Comparison of ENCODE assay signal across 7 mouse cellular contexts in the genomic region with DNA sequence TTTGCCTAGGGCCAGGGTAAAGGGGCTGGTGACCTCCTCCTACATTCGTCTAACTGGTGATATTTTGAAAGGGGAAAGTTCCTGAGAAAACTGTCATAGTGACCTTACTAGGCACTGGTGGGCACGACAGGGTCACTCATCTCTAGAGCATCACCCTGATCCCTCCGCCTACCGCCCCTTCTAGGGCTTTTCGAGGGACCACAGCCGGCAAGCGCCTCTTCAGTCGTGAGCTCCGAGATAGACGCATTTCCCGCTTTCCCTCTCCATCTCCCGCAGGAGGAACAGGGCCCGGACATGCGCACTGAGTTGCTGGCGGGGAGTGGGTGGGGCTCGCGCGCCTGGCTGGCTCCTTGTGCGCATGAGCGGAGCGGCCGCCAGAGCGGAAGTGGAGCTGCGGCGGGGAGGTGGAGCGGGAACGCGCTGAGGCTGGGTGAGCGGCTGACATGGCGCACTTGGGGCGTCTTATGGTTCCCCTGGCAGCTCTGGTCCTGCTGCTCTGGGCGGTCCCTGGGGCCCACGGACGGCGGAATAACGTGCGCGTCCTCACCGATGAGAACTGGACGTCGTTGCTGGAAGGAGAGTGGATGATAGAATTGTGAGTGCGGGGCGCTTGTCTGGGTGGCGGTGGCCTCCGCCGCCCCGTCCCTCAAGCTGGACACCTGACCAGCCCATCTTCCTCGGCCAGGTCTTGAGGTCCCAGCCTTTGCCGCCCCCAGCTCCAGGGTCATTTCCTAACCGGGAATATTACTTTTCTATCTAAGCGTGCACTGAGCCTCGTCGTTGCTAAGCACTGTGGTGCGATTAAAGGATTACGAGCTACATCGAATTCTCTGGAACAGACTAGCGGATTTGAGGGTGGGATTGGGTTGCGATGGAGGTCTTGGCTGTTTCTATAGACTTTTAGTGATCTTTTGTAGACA. TPM values are rescaled to one million over a fixed set of nuclear protein-coding genes. Genes with fewer than 3 reads are reported as not detected.
DNase-seq lines count a peak whose midpoint lies in the region; ATAC-seq lines count a peak whose summit lies in the region.

A gene (plus strand): TSS at position 370 of the 920 bp plus-strand sequence.

- H3K36me3 ChIP-seq in intestine, embryonic 15.5 days = 0 out of 2 replicates have a peak, but pooled peaks cover 2% of the 10 kb centered on the region
- H3K36me3 ChIP-seq in midbrain, embryonic 10.5 days = peaks cover 19% of the 10 kb centered on the region

- under 1% methylated on average over 58 of the region's 58 CpGs for WGBS in intestine, embryonic 15.5 days
- WGBS in midbrain, embryonic 10.5 days = under 1% methylated on average over 58 of the region's 58 CpGs

- H3K27ac ChIP-seq in intestine, embryonic 15.5 days = peak within 1 kb of the TSS; percentile 77
- H3K27ac ChIP-seq in midbrain, embryonic 10.5 days (replicated peaks) = peak within 1 kb of the TSS; percentile 87

- ATAC-seq in intestine, embryonic 15.5 days = peak; percentile 99

- DNase-seq in adrenal gland, adult 2 months = peak; percentile 99
- peak; percentile 91 for DNase-seq in embryo, embryonic 11.5 days (ENCODE audit: low read depth, low spot score)
- peak; percentile 96 to 98 for DNase-seq in gastrocnemius, postnatal 36 days
- DNase-seq in left cerebral cortex, postnatal 25 days (ENCODE audit: low spot score in 2 of 2) = peak; percentile 95 to 98
- peak; percentile 98 for DNase-seq in midbrain, embryonic 10.5 days (ENCODE audit: low spot score)
- DNase-seq in right cerebral cortex, postnatal 4 days = peak; percentile 99

- H3K4me3 ChIP-seq in intestine, embryonic 15.5 days (replicated peaks) = peak within 1 kb of the TSS; percentile 77
- H3K4me3 ChIP-seq in midbrain, embryonic 10.5 days = peak within 1 kb of the TSS; percentile 62

- peak within 1 kb of the TSS; percentile 71 for H3K4me2 ChIP-seq in intestine, embryonic 15.5 days (replicated peaks)

- no peaks in the 10 kb centered on the region for H3K27me3 ChIP-seq in intestine, embryonic 15.5 days (replicated peaks)
- no peaks in the 10 kb centered on the region for H3K27me3 ChIP-seq in midbrain, embryonic 10.5 days (ENCODE audit: low read depth, poor library complexity, severe bottlenecking)

- H3K9ac ChIP-seq in intestine, embryonic 15.5 days = peak within 1 kb of the TSS; percentile 83

- intact Hi-C loops in gastrocnemius, postnatal 36 days (cut with DNase I) = no loop called here
- intact Hi-C loops in left cerebral cortex, postnatal 25 days (cut with DNase I) = no loop called here

- H3K4me1 ChIP-seq in intestine, embryonic 15.5 days (replicated peaks) = peaks cover 8% of the 10 kb centered on the region
- H3K4me1 ChIP-seq in midbrain, embryonic 10.5 days = peaks cover 28% of the 10 kb centered on the region

- H3K9me3 ChIP-seq in intestine, embryonic 15.5 days = no peaks in the 10 kb centered on the region
- H3K9me3 ChIP-seq in midbrain, embryonic 10.5 days (replicated peaks) = no peaks in the 10 kb centered on the region

RNA-seq across cellular contexts. Expression of the gene that starts here (rescaled TPM):
- 10 to 100 TPM; 40.7 to 41.1 TPM for total RNA-seq in adrenal gland, adult 2 months (2021)
- polyA plus RNA-seq in adrenal gland, adult 2 months (2012; rRNA removed) = 3.3 and 3.8 TPM in 2 replicates
- total RNA-seq in gastrocnemius, postnatal 36 days (2021) = 1 to 10 TPM; 8.1 to 8.9 TPM
- 104 and 111 TPM in 2 replicates for polyA plus RNA-seq in intestine, embryonic 15.5 days (2015; fragmentation: Nextera tagmentation; extraction: Ambion mirVana)
- total RNA-seq in left cerebral cortex, postnatal 25 days (2021) = 10 to 100 TPM; 31.3 to 34.6 TPM
- polyA plus RNA-seq in midbrain, embryonic 10.5 days (2016; fragmentation: Nextera tagmentation; extraction: Ambion mirVana) = 141 and 143 TPM in 2 replicates

Comparison
In these comparisons a context has a peak if more than half of its experiments do, and no peak if none do; other contexts are left out.
1. Peak in every context shown above with its lines: DNase-seq, ATAC-seq, H3K4me3 ChIP-seq and H3K27ac ChIP-seq.
2. RNA of the gene that starts here (polyA plus RNA-seq): 141 to 143 TPM in midbrain, embryonic 10.5 days and 104 to 111 TPM in intestine, embryonic 15.5 days; 3.3 to 3.8 TPM in adrenal gland, adult 2 months; every median in the first group is over 10 times any median in the second.